Comparison of ENCODE assay signal across 11 mouse cellular contexts in the genomic region with DNA sequence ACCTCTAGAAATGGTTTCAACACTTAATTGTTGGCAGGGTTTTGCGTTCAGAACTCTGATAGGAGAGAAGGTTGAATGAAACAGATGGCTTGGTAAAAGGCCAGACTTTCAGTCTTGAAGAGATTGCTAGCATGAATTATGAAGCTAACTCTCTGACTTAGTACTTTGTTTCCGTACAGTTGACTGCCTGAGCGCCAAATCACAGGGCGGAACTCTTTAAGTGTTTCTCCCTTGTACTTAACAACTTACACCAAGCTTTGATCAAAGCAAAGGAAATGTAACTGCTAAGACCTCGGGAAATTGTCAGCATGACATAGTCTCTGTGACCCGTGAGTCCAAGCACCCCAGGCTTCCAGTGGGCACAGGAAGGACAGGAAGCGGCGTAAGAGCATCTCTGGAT.
DNase-seq lines count a peak whose midpoint lies in the region; ATAC-seq and TF ChIP-seq lines count a peak whose summit lies in the region.
"Had no signal": no experiment of that assay in that cellular context is flagged by ENCODE, and none has a peak within 500 bp of the region (broad histone marks: within the 10 kb centered on the region; RNA-seq: fewer than 3 reads in every experiment).

No protein-coding gene starts in this region.

- peaks cover 8% of the 10 kb centered on the region for H3K4me1 ChIP-seq in lung, embryonic 14.5 days (ENCODE audit: insufficient read depth)
- peaks cover 28% of the 10 kb centered on the region for H3K4me1 ChIP-seq in heart, embryonic 16.5 days (ENCODE audit: control insufficient read depth, insufficient read depth, low read length)
- H3K4me1 ChIP-seq: liver, embryonic 15.5 days had no signal

- no peak for TF ChIP-seq CTCF in lung, embryonic 14.5 days (IDR thresholded peaks at IDR 0.05; ENCODE audit: low read depth)

- H3K4me3 ChIP-seq in lung, embryonic 14.5 days (ENCODE audit: low read depth, low read length) = no peak overlapping the region
- H3K4me3 ChIP-seq in heart, embryonic 16.5 days (ENCODE audit: low read length) = no peak overlapping the region
- H3K4me3 ChIP-seq: hindbrain, embryonic 12.5 days; liver, embryonic 15.5 days had no signal

- H3K27ac ChIP-seq in lung, embryonic 14.5 days (ENCODE audit: low read depth) = peak overlapping the region; percentile 50; the same call in 1 of the 2 replicates
- H3K27ac ChIP-seq in heart, embryonic 16.5 days (ENCODE audit: low read length) = peak overlapping the region; percentile 62
- H3K27ac ChIP-seq: hindbrain, embryonic 12.5 days; liver, embryonic 15.5 days had no signal

- H3K27me3 ChIP-seq in lung, embryonic 14.5 days (ENCODE audit: insufficient read depth, low read length) = no peaks in the 10 kb centered on the region
- H3K27me3 ChIP-seq in heart, embryonic 16.5 days (ENCODE audit: control insufficient read depth, insufficient read depth, low read length) = no peaks in the 10 kb centered on the region
- H3K27me3 ChIP-seq: hindbrain, embryonic 12.5 days; liver, embryonic 15.5 days had no signal

- no peaks in the 10 kb centered on the region for H3K36me3 ChIP-seq in lung, embryonic 14.5 days (ENCODE audit: insufficient read depth)
- H3K36me3 ChIP-seq in heart, embryonic 16.5 days (ENCODE audit: control insufficient read depth, insufficient read depth) = no peaks in the 10 kb centered on the region
- H3K36me3 ChIP-seq: hindbrain, embryonic 12.5 days; liver, embryonic 15.5 days had no signal

- peak; percentile 55; the same call in 1 of the 2 replicates for ATAC-seq in lung, embryonic 14.5 days (ENCODE audit: insufficient read depth)
- ATAC-seq in heart, embryonic 16.5 days (replicated peaks; ENCODE audit: extremely low read depth, insufficient read depth, low FRiP score) = peak; percentile 45

- H3K4me2 ChIP-seq in lung, embryonic 14.5 days = 0 out of 2 replicates have a peak overlapping the region, but pooled peaks have one; percentile 8
- no peak overlapping the region; the same call in 1 of the 2 replicates for H3K4me2 ChIP-seq in heart, embryonic 16.5 days (ENCODE audit: low read depth, low read length)
- H3K4me2 ChIP-seq: hindbrain, embryonic 12.5 days; liver, embryonic 15.5 days; midbrain, embryonic 11.5 days had no signal

- intact Hi-C loops in heart, postnatal 36 days (cut with DNase I) = no loop called here

- DNase-seq in heart, adult 11 months = peak; percentile 90
- no peak for DNase-seq in heart, postnatal 36 days
- peak; percentile 76 for DNase-seq in lung, embryonic 14.5 days
- DNase-seq in lung, postnatal 14 days = no peak
- DNase-seq in skeletal muscle tissue, adult 2 months (ENCODE audit: low read depth, low spot score) = peak; percentile 11
- DNase-seq in frontal cortex, adult 2 months (ENCODE audit: extremely low spot score in 1 of 2, low spot score in 1 of 2) = no peak
- DNase-seq in MN1 (ENCODE audit: low spot score) = no peak

- 29% methylated on average over 8 of the region's 8 CpGs for WGBS in lung, embryonic 14.5 days
- 30% methylated on average over 8 of the region's 8 CpGs for WGBS in heart, embryonic 16.5 days

- no peaks in the 10 kb centered on the region for H3K9me3 ChIP-seq in lung, embryonic 14.5 days (ENCODE audit: low read depth, low read length)
- H3K9me3 ChIP-seq in heart, embryonic 16.5 days (replicated peaks; ENCODE audit: control insufficient read depth, low read length) = no peaks in the 10 kb centered on the region
- H3K9me3 ChIP-seq: hindbrain, embryonic 12.5 days; liver, embryonic 15.5 days had no signal

- H3K9ac ChIP-seq in lung, embryonic 14.5 days = no peak overlapping the region
- no peak overlapping the region for H3K9ac ChIP-seq in heart, embryonic 16.5 days (ENCODE audit: low read length)
- H3K9ac ChIP-seq: hindbrain, embryonic 12.5 days; liver, embryonic 15.5 days had no signal

Comparison
In these comparisons a context has a peak if more than half of its experiments do, and no peak if none do; other contexts are left out.
1. DNase-seq: peak in heart, adult 11 months (single experiment), lung, embryonic 14.5 days (single experiment) and skeletal muscle tissue, adult 2 months (single experiment); none in heart, postnatal 36 days (0 of 2), lung, postnatal 14 days (single experiment), frontal cortex, adult 2 months (0 of 2) and MN1 (single experiment).